Mouse (Mus musculus): ENCODE measurements around the gene Gm4792.

Gene Gm4792

DNA sequence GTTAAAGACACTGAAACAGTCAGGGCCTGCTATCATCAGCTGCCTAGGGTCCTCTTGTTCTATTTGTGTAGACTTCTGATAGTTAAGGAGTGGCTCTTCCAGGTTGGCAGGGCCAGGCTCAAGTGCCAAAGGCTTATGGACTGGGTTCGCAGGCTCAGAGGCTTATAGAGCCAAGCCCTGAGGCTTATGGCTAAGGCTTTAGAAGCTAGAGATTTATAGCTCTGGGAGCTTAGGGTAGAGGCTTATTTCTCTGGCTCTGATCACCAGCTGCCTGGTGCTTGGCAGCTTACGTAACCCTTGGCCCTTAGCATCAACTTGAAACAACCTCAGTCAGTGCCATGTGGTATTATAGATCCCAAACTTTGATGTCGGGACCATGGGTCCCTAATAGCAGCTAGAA, at the start of gene Gm4792:
Gene Gm4792, minus strand, starts transcription at position 233 of the 400 bp plus-strand sequence.
- no peak for DNase-seq (ENCODE audit: low spot score in 2 of 2)

DNA sequence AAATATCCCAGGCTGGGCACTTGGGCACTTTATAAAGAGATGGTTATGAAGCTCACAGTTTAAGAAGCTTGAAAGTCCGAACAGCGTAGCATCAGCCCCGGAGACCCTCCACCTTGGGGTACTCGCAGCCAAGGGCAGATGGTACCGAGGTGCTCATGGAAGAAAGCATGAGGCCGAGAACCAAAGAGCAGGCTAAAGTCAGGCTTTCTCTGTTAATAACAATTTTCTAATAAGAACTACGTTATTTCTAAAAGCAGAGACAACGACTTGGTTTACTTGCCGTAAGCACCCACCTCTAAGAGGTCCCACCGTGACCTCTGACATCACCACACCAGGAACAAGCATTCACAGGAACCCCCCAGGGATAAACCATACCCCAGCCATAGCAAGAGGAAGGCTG, 49.5 kb upstream of the Gm4792 start:
- DNase-seq (ENCODE audit: low spot score in 2 of 2), result no peak

DNA sequence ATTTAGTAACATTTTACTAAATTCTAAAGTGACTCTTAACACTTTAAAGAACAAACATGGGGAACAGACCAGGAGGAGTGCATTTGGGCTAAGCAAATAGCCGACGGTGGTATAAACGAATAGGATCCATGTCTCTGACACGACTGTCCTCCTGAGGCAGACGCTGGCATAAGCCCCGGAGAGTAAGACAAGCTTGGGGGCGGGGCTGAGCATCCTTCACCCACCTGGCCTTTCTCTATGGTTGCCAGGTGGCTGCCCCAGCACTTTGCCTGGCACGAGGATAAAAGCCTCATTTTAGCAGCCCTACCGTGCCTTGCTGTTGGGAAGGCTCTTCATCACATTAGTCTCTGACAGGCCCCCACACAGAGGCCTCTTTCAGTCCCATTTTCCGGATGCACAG, 48.8 kb upstream of the Gm4792 start:
- no peak for DNase-seq (ENCODE audit: low spot score in 2 of 2)

DNA sequence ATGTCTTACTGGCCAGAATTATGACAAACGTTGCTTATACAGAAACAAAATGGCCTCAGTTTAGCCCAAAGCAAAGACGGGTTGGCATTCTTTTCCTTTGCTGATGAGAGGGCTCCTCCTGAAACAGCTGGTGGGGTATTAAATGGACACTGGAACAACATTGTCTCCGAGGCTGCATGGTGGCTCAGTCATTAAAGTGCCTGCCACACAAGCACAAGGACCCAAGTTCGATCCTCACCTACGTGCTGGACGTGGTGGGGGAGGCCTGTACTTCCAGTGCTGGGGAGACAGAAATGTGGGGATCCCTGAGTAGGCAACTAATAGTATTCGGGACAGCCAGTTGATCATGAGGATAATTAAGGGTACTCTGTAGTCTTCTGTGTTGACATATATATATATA, 48.1 kb upstream of the Gm4792 start:
- no peak for DNase-seq (ENCODE audit: low spot score in 2 of 2)

DNA sequence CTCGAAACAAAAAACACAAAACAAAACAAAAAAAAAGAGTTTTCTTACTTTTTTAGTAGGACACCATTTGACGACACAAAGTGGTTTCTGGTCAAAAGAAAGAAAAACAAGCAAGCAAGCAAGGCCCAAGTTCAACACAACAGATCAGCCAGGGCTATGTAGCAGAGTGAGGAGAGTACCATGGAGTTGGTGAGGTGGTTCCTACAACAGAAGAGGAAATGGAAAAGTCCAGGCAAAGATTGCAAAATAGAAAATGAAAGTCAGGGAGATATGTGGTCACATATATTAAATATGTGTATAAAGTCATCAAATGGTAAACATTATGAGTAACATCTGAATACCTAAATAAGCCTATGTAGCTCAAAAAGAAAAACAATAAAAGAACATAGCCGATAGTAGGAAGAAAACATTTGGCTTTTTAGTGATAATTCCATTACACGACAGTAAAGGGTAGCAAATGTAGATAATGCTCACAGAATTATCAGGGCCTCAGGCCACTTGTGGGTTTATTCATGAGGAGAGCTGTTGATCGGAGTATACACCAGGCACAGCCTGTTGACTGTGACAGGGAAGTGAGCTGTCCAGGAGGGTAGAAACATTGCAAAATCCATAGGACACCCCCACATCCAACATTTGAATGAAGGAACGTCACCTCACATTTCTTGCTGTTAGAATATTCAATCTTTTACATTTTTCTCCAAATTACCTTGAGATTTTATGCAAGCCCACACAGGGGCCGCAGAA, 47.2 kb upstream of the Gm4792 start:
- no peak for DNase-seq (ENCODE audit: low spot score in 2 of 2)

DNA sequence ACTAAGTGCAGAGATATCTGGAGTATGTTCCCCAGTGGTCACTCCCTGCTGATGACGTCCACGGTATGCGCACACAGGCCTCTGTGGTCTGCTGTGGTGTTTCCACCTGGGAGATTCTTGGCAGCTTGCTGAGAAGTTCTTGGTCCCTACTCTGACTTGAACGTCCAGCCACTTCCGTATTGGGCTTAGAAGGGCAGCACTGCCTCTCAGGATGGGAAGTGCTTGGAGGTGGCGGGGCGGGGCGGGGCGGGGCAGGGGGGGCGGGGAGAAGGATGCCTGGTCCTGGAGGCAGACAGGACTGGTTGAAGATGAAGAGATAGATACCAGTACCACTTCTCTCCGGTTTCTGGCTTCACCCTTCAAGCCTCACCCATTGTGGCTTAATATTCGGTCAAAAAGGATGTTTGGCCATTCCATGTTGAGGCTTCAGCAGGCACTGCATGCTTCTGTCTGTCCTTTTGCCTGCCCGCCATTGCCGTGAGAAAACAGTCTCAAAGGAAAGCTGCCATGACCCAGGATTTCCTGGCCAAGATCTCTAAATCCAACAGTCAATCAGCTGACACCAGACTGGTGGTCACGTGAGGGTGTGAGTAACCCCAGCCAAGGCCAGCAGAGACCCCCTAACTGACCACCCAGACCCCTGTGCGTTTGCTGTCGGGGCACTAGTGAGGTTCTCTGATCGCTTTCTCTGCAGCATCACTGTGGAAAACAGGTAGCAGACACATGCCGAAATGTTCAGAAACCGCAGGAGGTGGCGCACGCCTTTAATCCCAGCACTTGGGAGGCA, 46.3 kb upstream of the Gm4792 start:
- no peak for DNase-seq (ENCODE audit: low spot score in 2 of 2)

DNA sequence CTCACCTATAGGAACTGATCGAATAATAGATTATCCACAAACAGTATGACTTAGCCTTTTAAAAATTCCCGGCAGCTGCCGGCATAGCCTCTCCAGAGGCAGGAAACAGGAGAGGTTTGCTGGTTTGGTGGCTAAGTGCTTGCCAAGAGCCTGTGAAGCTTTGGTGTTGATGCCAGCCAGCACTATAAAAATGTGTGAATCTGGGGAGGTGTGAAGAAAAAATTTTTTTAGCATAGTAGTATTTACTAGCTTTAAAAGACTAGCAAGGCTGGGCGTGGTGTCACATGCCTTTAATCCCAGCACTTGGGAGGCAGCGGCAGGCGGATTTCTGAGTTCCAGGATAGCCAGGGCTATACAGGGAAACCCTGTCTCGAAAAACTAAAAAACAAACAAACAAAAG, 45.1 kb upstream of the Gm4792 start:
- peak in 1 of 2 experiments; percentile 14 for DNase-seq (ENCODE audit: low spot score in 2 of 2)

DNA sequence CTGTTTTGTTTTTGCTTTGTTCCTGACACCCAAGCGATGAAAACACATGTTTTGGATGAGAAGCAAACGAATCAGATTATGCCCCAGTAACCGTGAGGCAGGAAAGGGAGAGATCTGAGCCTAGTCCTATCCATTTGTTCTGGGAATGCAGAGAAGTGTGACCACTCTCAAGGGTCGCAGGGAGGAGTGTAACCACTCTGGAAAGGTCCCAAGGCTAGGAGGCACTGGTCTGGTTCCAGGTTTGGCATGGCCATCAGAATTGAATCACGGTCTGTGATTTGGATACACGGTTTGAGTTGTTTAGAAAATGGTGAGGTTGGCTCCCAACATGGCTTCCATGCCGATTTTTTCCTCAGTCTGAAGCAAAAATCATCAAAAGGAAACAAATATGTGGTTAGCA, 43.8 kb upstream of the Gm4792 start:
- DNase-seq (ENCODE audit: low spot score in 2 of 2), result no peak

DNA sequence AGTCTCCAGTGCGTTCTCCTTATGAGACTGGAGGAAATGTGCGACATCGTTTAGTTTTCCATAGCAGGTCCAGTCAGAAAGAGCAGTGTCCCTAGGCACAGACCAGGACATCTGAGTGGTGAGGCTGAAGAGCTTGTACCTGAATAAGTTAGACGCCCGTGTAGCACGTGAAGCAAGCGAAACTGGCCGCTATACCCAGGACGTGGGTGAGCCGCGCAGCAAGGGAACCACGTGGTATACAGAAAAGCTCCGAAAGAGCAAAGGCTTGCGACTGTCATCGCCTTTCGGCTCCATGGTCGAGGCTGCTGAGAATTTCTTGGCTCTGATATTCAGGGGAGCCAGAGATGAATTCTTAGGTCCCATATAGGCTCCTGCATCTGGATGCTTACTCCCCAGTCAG, 43.0 kb upstream of the Gm4792 start:
- no peak for DNase-seq (ENCODE audit: low spot score in 2 of 2)

DNA sequence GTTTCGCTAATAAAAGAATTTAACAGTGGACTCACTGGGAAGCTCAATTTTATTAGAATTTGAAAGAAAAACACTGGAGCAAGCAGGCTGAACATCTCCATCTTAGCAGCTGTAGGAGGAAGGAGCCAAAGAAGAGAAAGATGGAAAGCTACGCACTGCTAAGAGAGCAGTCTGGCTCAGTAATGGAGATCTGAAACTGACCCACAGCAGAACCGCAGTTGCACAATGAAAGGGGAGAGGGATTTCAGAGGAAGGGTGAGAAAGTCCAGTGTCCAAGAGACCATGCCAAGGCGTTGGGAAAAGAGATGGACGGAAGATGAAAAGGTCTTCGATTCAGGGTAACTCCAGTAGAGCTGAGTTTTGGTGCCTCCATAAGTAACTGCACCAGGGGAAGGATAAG, 37.6 kb upstream of the Gm4792 start:
- DNase-seq (ENCODE audit: low spot score in 2 of 2), result no peak

DNA sequence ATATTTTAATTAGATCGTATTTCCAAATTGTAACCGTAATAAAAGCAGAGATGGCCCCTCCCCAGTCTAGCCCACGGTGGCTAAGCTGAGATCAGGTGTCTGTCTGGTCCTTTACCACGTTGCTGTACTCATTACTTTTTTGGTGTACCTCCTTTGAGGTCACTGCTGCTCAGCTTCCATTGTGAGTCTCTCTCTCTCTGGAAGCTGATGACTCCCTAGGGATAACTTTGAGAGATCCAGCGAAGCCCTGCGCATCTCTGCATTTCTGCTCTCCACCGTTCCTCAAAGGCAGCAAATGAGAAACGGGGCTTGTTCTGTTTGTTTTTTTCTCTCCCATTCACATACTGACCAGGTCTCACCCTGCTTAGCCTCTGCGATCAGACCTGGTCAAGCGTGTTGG, 36.5 kb upstream of the Gm4792 start:
- no peak for DNase-seq (ENCODE audit: low spot score in 2 of 2)

DNA sequence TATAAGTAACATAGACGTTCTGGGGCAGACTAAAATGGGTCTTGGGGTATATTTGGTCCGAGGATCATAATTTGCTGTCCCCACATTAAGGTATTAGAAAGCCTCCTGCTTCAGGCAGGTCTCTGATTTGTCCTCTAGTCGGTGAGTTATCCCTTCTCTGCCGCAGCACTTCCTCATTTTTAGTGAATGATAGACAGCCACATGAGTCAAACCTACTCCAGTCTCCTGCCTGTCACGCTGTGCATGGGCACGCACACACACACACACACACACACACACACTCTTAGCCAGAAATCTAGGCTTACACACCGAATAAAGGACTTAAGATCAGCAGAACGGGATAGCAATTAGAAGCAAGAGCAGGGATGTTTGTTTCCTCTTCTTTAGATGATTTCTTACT, 34.8 kb upstream of the Gm4792 start:
- DNase-seq (ENCODE audit: low spot score in 2 of 2), result no peak

DNA sequence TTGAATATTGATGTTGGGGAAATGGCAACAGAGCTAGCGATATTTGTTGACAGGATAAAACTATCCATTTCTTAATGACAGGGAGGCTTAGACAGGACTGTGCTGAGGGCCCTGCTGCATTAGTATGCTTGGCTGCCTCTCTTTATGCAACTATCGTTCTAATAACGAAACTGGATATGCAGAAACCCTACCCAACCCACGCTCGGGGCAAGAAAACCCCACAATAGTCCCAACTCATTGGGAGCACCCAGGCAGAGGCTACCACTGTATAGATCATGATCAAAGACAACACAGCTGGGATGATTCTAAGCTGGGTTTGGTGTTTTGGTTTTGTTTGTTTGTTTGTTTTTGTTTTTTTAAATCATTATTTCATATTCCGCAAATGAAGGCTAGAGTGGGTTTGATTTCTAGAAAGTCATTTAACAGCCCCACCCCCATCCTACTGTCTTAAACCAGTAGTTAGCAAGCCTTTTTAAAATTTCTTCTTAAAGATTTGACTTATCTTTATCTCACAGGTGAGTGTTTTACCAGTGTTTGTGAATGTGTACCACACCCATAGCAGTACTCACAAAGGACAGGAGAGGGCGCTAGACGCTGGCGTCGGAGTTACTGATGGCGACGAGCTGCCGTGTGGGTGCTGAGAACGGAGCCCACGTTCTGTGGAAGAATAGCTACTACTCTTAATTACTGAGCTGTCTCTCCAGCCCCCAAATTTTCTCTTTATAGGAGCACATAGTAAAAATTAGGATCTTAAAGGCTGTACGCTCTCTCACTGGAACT, 34.0 kb upstream of the Gm4792 start:
- DNase-seq (ENCODE audit: low spot score in 2 of 2), result no peak

DNA sequence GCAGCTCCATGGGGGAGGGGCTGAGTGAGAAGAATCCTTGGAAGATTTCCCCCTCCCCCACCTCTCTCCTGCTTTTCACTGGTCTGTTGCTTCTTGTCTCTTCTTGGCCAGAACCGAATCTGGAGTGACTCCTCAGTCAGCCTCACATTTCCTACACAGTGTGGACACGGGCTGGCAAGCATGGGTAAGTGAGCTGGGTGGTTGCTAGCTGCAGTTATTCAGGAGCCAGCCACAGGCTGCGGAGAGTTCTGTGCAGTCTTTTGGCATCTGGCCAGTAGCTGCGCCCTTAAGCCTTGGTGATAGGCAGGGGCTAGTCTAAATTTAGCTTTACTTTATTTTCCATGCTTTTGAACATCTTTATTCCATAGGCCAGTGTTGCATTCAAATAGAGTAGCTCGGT, 31.5 kb upstream of the Gm4792 start:
- no peak for DNase-seq (ENCODE audit: low spot score in 2 of 2)

DNA sequence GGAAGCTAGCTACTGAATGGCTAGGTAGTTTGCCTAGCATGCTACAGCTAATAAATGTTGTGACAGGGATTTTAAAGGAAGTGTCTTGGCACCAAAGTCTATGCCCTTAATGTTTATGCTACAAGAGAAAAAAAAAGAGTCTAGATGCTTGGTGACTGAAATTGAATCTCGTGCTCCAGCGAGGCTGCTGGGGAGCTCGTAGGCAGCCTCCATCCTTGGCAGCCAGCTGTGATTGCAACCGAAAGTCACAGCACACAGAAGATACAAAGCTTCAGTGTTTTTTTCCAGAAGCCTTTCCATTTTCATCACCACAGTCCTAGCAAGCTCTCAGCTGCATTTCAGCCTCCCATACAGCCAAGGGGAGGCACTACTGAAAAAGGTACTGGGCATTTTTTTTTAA, 20.1 kb upstream of the Gm4792 start:
- no peak for DNase-seq (ENCODE audit: low spot score in 2 of 2)

DNA sequence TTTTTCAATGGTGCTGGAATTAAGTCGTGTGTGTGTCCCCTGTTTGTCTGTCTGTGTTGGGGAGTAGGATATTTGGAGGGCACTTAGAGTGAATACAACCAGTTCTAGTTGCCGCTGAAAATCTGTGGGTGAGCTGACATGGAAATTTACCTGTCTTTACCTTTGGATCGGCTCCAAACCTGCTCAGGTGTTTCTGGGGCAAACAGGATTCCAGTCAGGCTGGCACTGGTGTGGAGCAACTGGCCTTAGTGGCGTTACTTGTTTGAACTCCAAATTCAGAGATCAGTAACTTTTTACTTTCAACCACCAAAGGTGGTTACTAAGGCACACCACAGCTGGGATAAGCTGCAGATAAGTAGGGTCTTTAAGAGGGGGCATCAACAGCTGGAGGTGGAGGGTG, 14.6 kb upstream of the Gm4792 start:
- DNase-seq (ENCODE audit: low spot score in 2 of 2), result no peak

DNA sequence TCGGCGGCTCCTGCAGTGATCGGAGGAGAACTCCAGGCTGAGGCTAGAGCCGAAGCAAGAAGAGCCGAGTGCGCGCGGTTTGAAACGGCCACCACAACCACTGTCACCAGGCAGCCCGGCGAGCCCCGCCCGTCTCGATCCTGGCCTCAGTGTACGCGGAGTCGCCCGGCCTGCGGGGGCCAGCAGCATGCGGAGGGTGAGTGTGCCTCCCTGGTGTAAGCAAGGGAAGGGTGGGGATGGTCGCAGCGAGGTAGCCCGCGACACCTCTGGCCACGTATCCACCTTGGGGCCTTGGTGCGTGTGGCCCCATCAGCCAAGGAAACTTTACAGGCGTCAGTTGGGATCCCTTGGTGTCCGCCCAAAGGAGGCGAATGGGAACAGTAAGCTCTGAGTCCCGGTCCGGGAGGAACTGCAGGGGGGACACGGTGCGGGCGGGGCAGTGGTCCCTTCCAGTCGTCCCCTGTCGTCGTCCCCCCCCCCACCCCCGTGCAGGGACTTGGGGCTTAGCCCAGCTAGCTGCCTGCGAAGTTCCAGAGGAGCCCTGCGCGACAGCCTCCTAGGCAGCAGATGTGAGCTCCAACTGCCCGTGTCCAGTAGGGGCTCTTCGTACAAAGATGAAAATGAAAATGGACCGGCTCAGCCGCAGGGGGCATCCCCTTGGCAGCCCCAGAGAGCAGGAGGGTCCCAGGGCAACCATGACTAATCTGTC, 13.7 kb upstream of the Gm4792 start:
- DNase-seq (ENCODE audit: low spot score in 2 of 2), result no peak

DNA sequence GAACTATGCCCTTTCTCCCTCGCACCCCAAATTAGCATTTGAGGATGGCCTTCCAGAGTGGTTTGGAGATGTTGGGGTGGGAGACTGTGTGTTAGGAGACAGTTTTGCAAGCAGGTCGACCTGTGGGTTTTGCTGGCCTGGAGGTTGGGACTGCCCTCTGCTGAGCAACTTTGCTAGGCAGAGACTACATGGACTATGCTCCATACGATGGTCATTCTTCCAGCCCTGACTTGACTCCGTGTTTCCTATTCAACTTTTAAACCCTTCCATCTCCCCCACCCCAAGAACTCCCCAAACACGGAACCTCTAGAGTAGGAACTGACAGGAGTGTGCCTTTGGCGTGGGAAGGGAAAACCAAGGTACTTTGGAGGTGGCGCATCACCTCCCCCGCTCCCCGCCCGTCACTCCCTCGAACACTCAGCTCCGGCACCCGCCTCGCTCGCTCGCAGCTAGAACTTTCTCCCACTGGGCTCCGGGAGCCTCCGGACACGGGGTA, 13.1 kb upstream of the Gm4792 start, which contains the start of gene Tmcc3:
Gene Tmcc3, plus strand, starts transcription at position 439 of the 496 bp plus-strand sequence.
- no peak for DNase-seq (ENCODE audit: low spot score in 2 of 2)

DNA sequence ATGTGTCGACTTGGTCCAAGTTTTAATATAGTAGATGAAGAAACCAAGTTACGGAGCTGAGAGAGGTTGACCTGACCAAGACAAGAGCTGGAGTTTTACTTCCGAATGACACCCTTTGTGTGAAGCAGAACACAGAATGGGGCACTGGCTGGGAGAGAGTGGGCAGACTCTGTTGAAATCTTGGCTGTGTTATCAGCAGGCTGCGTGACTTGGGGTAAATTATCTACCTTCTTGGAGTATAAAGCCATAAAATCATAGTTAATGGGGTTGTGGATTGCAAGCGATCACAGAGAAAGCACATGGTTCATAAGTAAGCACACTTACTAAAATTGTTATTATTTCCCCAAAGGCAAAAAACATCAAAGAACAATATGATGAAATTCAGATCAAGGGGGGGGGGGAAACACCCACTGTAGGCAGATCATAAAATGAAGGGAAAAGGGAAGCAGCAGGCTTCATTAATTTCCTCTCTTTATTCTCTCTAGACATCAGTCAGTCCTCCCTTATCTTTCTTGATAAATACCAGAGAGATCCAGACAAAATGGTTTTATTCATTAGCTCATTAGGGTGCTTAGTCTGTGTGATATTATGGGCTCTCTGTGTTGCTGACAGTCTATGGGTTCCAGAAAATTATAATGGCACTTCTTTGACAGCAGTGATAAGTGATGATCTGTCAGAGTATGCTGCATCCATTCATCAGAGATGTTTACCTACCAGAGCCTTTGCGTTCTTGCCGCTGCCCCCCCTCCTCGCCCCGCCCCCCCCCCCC, 12.2 kb upstream of the Gm4792 start:
- no peak for DNase-seq (ENCODE audit: low spot score in 2 of 2)

DNA sequence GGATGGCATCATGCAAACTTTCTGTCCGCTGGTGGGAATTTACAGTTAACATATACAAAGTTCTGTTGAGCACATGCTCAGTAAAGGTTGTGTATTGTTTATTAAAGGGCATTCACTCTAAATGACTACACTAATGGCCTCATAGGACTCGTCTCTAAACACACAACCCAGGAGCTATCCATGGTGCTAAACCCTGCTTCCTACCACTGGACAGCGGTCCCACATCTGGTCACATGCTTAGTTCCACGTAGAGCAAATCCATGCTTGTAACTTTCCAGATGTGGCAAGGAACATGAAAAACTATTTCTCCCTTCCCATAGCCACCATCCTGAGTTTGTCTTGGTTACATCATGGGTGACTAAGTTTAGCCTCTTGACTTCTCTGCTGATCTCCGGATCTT, 7.0 kb upstream of the Gm4792 start:
- no peak for DNase-seq (ENCODE audit: low spot score in 2 of 2)

DNA sequence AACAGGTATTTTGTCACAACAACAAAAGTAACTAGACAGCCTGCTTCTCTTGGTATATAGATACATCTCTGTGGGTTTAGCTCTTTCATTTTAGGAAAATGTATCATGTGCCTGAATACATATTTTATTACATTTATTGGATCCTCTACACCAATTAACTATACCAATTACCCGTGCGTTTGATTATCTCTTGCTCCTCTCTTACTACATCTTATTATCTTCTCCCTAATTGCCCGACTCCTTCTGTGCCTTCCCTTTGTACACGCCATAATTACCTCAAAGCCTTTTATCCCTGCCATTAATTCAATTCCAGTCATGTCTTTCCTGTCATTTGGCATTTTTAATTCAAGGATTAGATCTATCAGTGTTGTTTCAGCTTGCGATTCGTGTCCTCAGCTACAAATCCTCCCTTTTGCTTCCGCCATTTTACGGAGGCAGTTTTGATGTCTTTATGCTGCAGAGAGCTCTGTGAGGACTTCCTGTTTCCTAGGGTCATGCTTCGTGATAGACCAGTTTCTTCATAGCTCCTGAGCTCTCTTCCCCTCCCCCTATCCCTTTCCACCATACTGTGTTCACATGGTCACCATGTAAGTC, 5.7 kb upstream of the Gm4792 start:
- DNase-seq (ENCODE audit: low spot score in 2 of 2), result no peak

Data from frontal cortex, postnatal 14 days (tissue).